Mouse (Mus musculus) regulatory T cell (primary cell): ENCODE data around the gene Dicer1.
"Not testable (repeated sequence)": the region's sequence is repeated elsewhere in the genome, so short reads cannot be mapped to it uniquely, and the experiment has no call there.

Experiments used
- in situ Hi-C: fragments of 300-600 bp; cut with MboI, MseI; formaldehyde crosslinking; loops from one replicate; pipeline ENCODE4 v1.15.1; 2025; ENCODE audit warnings: high pct_unique_total_duplicates

Gene Dicer1

DNA sequence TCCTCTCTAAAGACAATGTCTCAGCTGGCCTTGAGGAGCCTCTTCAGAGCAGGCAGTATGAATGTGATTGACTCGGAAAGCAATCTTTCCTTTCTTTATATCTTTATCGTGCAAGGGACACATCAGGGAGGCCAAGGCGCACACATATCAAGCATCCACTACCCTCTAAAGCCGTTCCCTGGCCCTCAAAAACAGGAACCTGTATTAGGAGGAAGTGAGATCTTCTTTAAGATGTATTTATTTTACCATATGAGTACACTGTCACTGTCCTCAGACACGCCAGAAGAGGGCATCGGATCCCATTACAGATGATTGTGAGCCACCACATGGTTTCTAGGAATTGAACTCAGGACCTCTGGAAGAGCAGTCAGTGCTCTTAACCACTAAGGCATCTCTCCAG lies 9.5 kb downstream of the Dicer1 start:
- in situ Hi-C loops: loop anchor here (10.0 kb wide), 1 partner anchor 1987 kb away; the partner anchor contains the start of genes Gm20604, Gm28051, Gon7 and Ubr7

DNA sequence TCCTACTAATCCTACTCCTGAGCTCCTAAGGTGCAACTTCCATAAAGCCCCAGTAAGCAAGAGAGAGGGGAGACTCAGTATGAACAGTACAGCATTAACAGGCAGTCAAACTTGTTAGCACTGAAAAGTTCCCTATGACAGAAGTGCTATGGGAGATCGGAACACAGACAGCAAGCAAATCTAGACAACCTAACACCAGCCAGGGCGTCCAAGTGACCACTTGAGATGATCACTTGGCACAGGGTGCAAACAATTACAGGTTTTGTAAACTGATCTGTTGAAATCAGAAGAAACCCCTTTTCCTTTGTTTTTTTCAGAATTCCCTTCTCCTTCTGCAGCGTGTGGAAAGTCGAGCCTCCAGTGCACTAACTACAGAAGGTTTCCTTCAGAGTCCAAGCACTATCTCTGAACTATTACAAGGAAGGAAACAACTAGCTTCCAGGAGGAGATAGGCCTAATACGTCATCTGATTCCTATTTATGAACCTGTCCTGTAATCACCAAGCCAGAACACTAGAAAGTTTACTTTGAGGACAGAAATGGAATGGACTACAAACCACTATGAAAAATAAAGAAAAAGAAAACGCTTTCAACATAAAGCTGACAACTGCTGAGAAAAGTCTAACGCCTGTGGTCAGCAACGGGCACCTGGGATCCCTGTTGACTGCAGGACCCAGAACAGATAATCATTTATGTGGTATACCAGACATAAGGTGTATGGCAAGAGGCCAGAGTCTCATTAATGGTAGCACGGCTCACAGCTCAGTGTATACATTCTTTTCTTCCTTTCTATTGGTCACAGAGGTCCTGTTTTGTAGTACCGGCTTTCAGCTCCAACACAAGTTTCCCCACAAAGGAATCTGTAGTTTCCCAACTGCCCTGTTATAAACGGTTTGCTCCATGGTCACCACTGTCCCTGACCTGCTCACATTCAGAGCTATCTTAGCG lies 10.6 kb downstream of the Dicer1 start:
- in situ Hi-C loops: loop anchor here (10.0 kb wide), 1 partner anchor 1986 kb away; the partner anchor contains the start of genes Gm20604, Gm28051, Gon7 and Ubr7

DNA sequence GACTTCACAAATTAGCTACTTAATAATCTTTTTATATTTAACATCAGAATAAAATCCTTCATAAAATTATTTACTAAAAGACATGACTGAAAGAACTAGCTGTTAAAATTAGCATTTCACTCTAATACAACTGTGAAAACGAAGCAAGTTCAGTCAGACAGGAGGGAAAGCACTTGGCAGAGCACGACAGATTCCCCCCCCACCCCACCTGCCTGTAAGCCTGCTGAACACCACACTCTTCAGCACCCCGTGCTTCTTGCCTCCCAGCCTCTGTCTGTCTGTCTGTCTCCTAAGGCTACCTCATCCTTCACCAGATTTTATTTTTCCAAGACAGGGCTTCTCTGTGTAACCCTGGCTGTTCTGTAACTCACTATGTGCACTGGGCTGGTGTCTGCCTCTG lies 12.8 kb downstream of the Dicer1 start:
- in situ Hi-C loops: no loop called here

DNA sequence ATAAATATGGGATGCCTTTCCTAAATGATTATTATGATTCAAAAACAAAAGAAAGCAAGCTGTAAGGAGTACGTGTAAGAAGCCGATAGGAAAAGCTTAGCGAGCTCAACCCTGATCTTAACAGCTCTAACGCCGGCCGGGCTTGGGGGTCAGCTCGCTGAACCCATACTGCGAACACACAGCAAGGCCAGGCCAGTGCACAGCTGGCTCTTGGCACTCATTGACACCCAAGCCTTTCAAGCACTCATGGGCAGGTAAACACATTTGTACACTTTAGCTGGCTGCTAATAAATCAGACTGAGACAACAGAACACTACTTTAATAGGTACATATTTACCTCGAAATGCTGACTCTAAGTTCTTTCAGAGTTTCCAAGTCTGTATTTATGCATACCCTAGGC lies 13.3 kb downstream of the Dicer1 start:
- in situ Hi-C loops: no loop called here

DNA sequence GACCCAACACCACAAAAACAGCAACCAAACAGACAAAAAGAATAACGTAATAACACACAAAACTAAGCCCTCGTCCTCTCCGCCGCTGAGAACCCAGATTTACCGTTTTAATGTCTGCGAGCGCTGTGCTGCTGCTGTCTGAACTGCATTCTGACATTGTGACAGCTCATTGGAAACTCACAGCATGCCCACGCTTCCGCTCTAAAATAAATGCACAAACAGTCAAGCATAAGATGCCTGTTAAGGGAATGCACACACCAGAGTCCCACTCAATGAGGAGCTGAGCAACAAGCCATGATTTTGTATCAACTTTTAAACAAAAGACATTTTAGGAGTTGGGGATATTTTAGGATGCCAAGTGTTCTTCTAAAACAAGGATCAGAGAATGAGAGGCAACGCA lies 14.1 kb downstream of the Dicer1 start:
- in situ Hi-C loops: no loop called here

DNA sequence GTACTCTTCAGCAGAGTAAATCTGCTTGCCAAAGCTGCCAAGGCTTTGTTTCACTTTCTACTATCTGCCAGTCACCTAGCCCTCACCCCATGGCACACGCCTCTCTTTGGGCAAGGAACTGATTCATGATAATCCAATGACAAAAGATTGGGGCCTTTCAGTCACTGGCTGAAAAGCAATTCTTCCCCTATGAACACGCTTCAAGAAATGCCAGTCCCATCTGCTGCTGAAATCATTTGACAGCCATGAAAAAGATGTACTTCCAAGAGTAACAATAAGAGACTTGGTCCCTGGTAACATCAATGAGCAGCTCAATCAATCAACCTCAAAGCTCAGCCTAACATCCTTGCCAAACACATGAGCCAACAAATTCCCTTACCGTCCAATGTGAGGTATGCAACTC lies 15.8 kb downstream of the Dicer1 start:
- in situ Hi-C loops: no loop called here

DNA sequence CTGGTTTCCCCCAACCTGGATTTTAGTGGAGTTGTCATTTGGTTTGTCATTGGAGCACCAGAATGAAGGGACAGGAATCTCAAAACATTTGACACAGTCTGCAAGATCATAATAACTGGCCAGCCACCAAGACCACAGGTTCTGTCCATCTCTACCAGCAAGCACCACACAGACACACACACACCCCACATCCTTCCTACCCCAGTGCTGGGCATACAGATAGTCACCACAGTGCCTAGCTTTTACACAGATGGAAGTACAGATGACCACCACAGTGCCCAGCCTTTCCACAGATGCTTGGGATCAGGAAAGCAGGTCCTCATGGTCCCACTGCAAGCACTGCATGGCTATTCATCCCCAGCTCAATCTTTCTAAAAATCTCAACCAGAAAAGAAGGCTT lies 18.6 kb downstream of the Dicer1 start:
- in situ Hi-C loops: no loop called here

- in situ Hi-C loops: no loop called here
These were observed 20.0 kb downstream of the Dicer1 start for GRCm38 (mm10) chr12:104731782-104732181.

GRCm38 (mm10) chr12:104726436-104726835 lies 25.3 kb downstream of the Dicer1 start:
- in situ Hi-C loops: not testable (repeated sequence)

DNA sequence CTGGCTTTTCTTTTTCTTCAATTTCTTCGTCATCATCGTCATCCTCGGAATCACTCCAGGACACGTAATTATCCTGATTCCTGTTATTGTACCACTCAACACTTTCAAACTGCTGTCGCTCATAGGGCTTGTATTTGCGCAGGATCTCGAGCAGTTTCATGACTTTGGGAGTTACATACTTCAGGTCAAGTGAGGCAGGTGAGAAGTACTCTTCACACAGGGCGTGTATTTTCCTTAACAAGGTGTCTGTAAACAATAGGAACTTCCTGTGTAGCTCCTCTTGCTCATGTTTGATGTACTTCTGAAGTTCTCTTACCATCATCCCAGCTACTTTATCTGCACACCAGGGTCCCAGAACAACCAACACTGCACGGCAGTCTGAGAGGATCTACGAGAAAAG lies 29.7 kb downstream of the Dicer1 start:
- in situ Hi-C loops: loop anchor here (25.0 kb wide), 1 partner anchor 915 kb away; no protein-coding TSS in a partner anchor

DNA sequence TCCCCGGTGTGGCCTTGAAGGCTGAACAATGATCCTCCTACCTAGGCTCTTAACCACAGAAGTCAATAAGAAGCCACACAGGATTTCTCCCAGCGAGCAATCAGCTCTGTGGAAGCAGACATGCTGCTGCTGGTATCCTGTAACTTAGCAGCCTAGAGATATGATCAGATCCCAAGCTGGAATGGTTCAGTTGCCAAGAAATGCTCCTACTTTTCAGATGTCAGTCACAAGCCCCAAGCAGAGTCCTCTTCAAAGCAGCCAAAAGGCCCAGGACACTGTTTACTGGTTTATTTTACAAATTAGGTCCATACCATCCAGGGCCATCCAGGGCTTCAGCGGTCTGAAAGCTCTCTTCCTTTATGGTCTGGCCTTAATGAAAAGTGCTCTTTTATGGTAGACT lies 30.7 kb downstream of the Dicer1 start:
- in situ Hi-C loops: loop anchor here (25.0 kb wide), 1 partner anchor 916 kb away; no protein-coding TSS in a partner anchor

DNA sequence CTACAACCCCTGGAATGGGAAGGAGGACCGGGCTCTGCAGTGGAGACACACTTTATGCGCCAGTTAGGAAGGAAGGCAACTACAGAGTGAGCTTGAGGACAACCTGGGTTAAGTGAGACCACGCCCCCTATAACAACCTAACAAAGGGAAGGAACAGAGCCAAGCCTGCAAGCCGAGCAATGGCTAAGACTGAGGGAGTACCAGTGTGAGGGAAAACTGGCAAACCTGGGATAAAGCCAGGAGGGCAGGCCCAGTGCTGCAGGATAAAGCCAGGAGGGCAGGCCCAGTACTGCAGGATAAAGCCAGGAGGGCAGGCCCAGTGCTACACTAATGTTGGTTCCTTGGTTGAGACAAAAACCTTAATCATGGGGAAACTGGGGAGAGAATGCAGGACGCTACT lies 32.8 kb downstream of the Dicer1 start:
- in situ Hi-C loops: loop anchor here (25.0 kb wide), 1 partner anchor 918 kb away; no protein-coding TSS in a partner anchor

GRCm38 (mm10) chr12:104716409-104716808 lies 35.3 kb downstream of the Dicer1 start:
- in situ Hi-C loops: loop anchor here (25.0 kb wide), 1 partner anchor 921 kb away; no protein-coding TSS in a partner anchor

- in situ Hi-C loops: loop anchor here (25.0 kb wide), 1 partner anchor 922 kb away; no protein-coding TSS in a partner anchor
These were observed 36.3 kb downstream of the Dicer1 start for GRCm38 (mm10) chr12:104715453-104715852.

GRCm38 (mm10) chr12:104700266-104700665 lies 51.5 kb downstream of the Dicer1 start:
- in situ Hi-C loops: loop anchor here (25.0 kb wide), 1 partner anchor 937 kb away; no protein-coding TSS in a partner anchor

- in situ Hi-C loops: loop anchor here (25.0 kb wide), 1 partner anchor 938 kb away; no protein-coding TSS in a partner anchor
These were observed 52.0 kb downstream of the Dicer1 start for GRCm38 (mm10) chr12:104699753-104700152.

DNA sequence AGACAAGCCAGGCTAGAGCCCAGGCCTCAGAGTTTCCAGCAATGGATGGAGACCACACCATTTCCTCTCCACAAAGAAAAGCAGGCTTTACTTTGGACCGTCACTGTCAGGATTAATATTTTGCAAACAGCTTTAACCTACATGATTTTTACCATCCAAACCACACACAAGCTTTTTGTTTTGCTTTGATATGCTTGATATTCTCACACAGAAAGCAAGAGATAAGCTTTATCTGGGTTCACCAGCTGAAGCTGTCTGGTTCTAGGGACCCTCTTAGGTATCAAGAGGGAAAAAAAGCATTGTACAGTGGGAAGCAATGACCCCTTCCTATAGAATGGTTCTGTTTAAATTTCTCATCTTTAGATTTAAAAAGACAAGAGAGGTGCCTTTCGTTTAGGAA lies 56.2 kb downstream of the Dicer1 start:
- in situ Hi-C loops: no loop called here

- in situ Hi-C loops: no loop called here
These were observed 58.9 kb downstream of the Dicer1 start for GRCm38 (mm10) chr12:104692864-104693263.

GRCm38 (mm10) chr12:104690412-104690811 lies 61.3 kb downstream of the Dicer1 start:
- in situ Hi-C loops: no loop called here

GRCm38 (mm10) chr12:104688870-104689269 lies 62.9 kb downstream of the Dicer1 start:
- in situ Hi-C loops: no loop called here

- in situ Hi-C loops: no loop called here
These were observed 67.3 kb downstream of the Dicer1 start for GRCm38 (mm10) chr12:104684411-104684931.

GRCm38 (mm10) chr12:104679819-104680132 lies 72.0 kb downstream of the Dicer1 start:
- in situ Hi-C loops: no loop called here
